Mouse (Mus musculus) small intestine, adult 2 months (tissue): ENCODE measurements around the gene Rcc2. TPM values are rescaled to one million over a fixed set of nuclear protein-coding genes. Genes with fewer than 3 reads are reported as not detected.

Experiments used
- H3K27ac ChIP-seq: fragments of 200-500 bp; 2 replicates; pipeline ENCODE4 v1.5.1; 2012; ENCODE audit warnings: low read depth, low read length, control low read depth, inconsistent platforms; ENCODE audit not compliant: insufficient read depth
- H3K27me3 ChIP-seq: fragments of 200-500 bp; 2 replicates; pipeline ENCODE4 v1.6.1; 2012; ENCODE audit warnings: mild to moderate bottlenecking, moderate library complexity, low read length, inconsistent platforms; ENCODE audit not compliant: control insufficient read depth, insufficient read depth
- H3K36me3 ChIP-seq: fragments of 200-500 bp; 2 replicates; pipeline ENCODE4 v1.6.1; 2012; ENCODE audit warnings: mild to moderate bottlenecking, low read length, control low read depth, inconsistent platforms; ENCODE audit not compliant: control insufficient read depth, insufficient read depth
- H3K4me1 ChIP-seq: fragments of 200-500 bp; 2 replicates; pipeline ENCODE4 v1.6.1; 2012; ENCODE audit warnings: low read length, inconsistent platforms, mixed read lengths; ENCODE audit not compliant: control insufficient read depth, insufficient read depth, insufficient read length
- H3K4me3 ChIP-seq: fragments of 200-500 bp; 2 replicates; pipeline ENCODE4 v1.5.1; 2012; ENCODE audit warnings: low read depth, mild to moderate bottlenecking, control low read depth, inconsistent platforms, low read length, moderate library complexity
- CTCF ChIP-seq: fragments of 200-500 bp; IDR thresholded peaks from 2 replicates; pipeline ENCODE4 v1.5.1; 2012; ENCODE audit warnings: low read depth, mild to moderate bottlenecking, control low read depth, inconsistent platforms, low read length, moderate library complexity, mixed read lengths; ENCODE audit not compliant: insufficient replicate concordance, insufficient read length; ENCODE audit errors: extremely low read depth
- POLR2A ChIP-seq: fragments of 200-500 bp; IDR thresholded peaks from 2 replicates; pipeline ENCODE4 v1.6.1; 2012; ENCODE audit warnings: low read depth, mild to moderate bottlenecking, control low read depth, inconsistent platforms, low read length, moderate library complexity
- WGBS: fragments of 180-500 bp; shearing (Covaris S2); methylation state at CpG from one replicate; pipeline ENCODE4 v1.1.7; 2018; 5-methylcytosine and 5-hydroxymethylcytosine counted together
- polyA plus RNA-seq: library from polyadenylated mRNA; depleted of rRNA; stranded (reverse); fragments of >200 nt; gene quantifications from 2 replicates; pipeline ENCODE4 v1.2.3, GENCODE M21; 2012

Gene Rcc2
- polyA plus RNA-seq, 1 experiment: 42.9 TPM

GRCm38 (mm10) chr4:140662453-140662852 lies 37.9 kb upstream of the Rcc2 start:
- Histone ChIP-seq H3K36me3 (no peaks in the 10 kb centered on the region), H3K27me3 (peaks cover 5% of the 10 kb centered on the region; the same call in 1 of the 2 replicates), H3K4me3 (no peak overlapping the region), H3K27ac (no peak overlapping the region), H3K4me1 (peaks cover 6% of the 10 kb centered on the region)
- WGBS: 59% methylated on average over 7 of the region's 7 CpGs
- no peak for TF ChIP-seq CTCF
- no peak for TF ChIP-seq POLR2A

- Histone ChIP-seq H3K27ac (no peak overlapping the region), H3K4me3 (no peak overlapping the region), H3K36me3 (no peaks in the 10 kb centered on the region), H3K27me3 (no peaks in the 10 kb centered on the region), H3K4me1 (peaks cover 2% of the 10 kb centered on the region)
- WGBS: 74% methylated on average over 10 of the region's 10 CpGs
- TF ChIP-seq CTCF: no peak
- TF ChIP-seq POLR2A: no peak
Measured at GRCm38 (mm10) chr4:140662882-140663585, 37.3 kb upstream of the Rcc2 start.

GRCm38 (mm10) chr4:140665053-140665452 lies 35.3 kb upstream of the Rcc2 start:
- TF ChIP-seq POLR2A (no peak), CTCF (no peak)
- H3K27ac ChIP-seq: no peak overlapping the region
- 75% methylated on average over 7 of the region's 7 CpGs for WGBS
- H3K36me3 ChIP-seq: no peaks in the 10 kb centered on the region
- H3K27me3 ChIP-seq: no peaks in the 10 kb centered on the region
- no peak overlapping the region for H3K4me3 ChIP-seq
- H3K4me1 ChIP-seq: peaks cover 2% of the 10 kb centered on the region; the same call in 1 of the 2 replicates

GRCm38 (mm10) chr4:140665760-140666159 lies 34.6 kb upstream of the Rcc2 start, which contains the start of gene Arhgef10l:
Arhgef10l (minus strand) TSS chr4:140666012.
- 27% methylated on average over 11 of the region's 11 CpGs for WGBS
- H3K4me3 ChIP-seq: no peak within 1 kb of the TSS
- TF ChIP-seq POLR2A (no peak), CTCF (no peak)
- no peak within 1 kb of the TSS for H3K27ac ChIP-seq
- no peaks in the 10 kb centered on the region for H3K27me3 ChIP-seq
- peaks cover 2% of the 10 kb centered on the region; the same call in 1 of the 2 replicates for H3K4me1 ChIP-seq
- no peaks in the 10 kb centered on the region for H3K36me3 ChIP-seq

GRCm38 (mm10) chr4:140667802-140668201 lies 32.5 kb upstream of the Rcc2 start:
- Histone ChIP-seq H3K4me1 (peaks cover 2% of the 10 kb centered on the region; the same call in 1 of the 2 replicates), H3K4me3 (no peak overlapping the region), H3K27ac (no peak overlapping the region), H3K27me3 (no peaks in the 10 kb centered on the region), H3K36me3 (no peaks in the 10 kb centered on the region)
- TF ChIP-seq POLR2A (no peak), CTCF (no peak)
- WGBS: 84% methylated on average over 8 of the region's 8 CpGs

- no peaks in the 10 kb centered on the region; the same call in 1 of the 2 replicates for H3K4me1 ChIP-seq
- no peak for TF ChIP-seq POLR2A
- no peak for TF ChIP-seq CTCF
Measured at GRCm38 (mm10) chr4:140673527-140674264, 26.6 kb upstream of the Rcc2 start.

GRCm38 (mm10) chr4:140674345-140674926 lies 25.9 kb upstream of the Rcc2 start:
- no peaks in the 10 kb centered on the region for H3K27me3 ChIP-seq
- no peak overlapping the region for H3K27ac ChIP-seq
- no peak overlapping the region for H3K4me3 ChIP-seq
- TF ChIP-seq CTCF: peak; percentile 83; the same call in 1 of the 2 replicates
- no peak for TF ChIP-seq POLR2A
- WGBS: 33% methylated on average over 13 of the region's 13 CpGs
- H3K36me3 ChIP-seq: no peaks in the 10 kb centered on the region
- no peaks in the 10 kb centered on the region; the same call in 1 of the 2 replicates for H3K4me1 ChIP-seq

More at GRCm38 (mm10) chr4:140673527-140674264, 26.6 kb upstream of the Rcc2 start:
- Histone ChIP-seq H3K27me3 (no peaks in the 10 kb centered on the region), H3K36me3 (no peaks in the 10 kb centered on the region), H3K27ac (no peak overlapping the region), H3K4me3 (no peak overlapping the region)
- 52% methylated on average over 12 of the region's 12 CpGs for WGBS
